Mouse (Mus musculus): ENCODE data around the gene Olfr706. TPM values are rescaled to one million over a fixed set of nuclear protein-coding genes. Genes with fewer than 3 reads are reported as not detected.
"Not testable (repeated sequence)": the region's sequence is repeated elsewhere in the genome, so short reads cannot be mapped to it uniquely, and the experiment has no call there.

The Olfr706 gene
- polyA plus RNA-seq (2016; fragmentation: Nextera tagmentation; extraction: Ambion mirVana): not detected in 2 replicates

DNA sequence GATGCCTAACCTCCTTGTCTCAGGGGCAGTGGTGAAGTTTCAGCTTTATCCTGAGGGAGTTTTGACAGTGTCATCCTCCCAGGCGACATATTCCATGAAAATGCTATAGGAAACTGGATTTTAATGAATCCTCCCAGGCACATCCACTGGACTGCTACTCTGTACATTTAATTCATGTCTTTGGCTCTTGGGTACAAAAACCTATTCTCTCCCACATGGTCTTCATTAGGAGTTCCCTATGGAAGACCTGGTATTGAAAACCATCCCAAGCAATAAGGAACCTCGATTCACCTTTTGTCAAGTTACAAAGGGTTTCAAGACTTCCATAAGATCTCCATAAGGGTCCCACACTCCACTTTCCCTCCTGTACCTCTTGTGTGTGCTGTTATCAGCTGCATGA lies at the start of gene Olfr706:
Gene Olfr706, minus strand, starts transcription at position 101 of the 400 bp plus-strand sequence.
- Histone ChIP-seq H3K27ac (no peak within 1 kb of the TSS), H3K9me3 (replicated peaks) (no peaks in the 10 kb centered on the region), H3K27me3 (no peaks in the 10 kb centered on the region), H3K9ac (no peak within 1 kb of the TSS), H3K4me1 (no peaks in the 10 kb centered on the region), H3K36me3 (no peaks in the 10 kb centered on the region), H3K4me3 (no peak within 1 kb of the TSS), H3K4me2 (replicated peaks) (no peak within 1 kb of the TSS)
- 91% methylated on average over 2 of the region's 2 CpGs for WGBS
- ATAC-seq (ENCODE audit: low FRiP score): no peak

DNA sequence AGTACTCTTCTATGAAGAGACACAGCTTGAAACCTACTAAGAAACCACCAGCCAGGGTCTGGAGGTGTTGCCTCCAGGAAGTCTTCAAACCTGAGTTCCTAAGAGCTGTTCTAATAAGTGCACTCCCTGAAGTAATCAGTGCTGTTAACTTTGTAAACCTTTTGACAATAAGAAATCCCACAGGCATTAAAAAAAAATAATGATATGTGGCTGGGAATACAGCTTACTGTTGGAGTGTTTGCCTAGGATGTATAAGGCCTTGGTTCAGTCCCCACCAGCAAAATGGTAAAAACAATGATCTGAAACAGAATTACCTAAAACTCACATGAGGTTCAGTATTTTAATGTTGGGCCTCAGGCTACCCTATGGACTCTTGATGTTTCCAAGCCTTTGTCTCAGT lies 44.2 kb upstream of the Olfr706 start, which contains the start of gene Olfr709-ps1:
Gene Olfr709-ps1, minus strand, starts transcription at position 101 of the 400 bp plus-strand sequence.
- no peak for ATAC-seq (ENCODE audit: low FRiP score)
- Histone ChIP-seq H3K9me3 (replicated peaks) (no peaks in the 10 kb centered on the region), H3K4me1 (no peaks in the 10 kb centered on the region), H3K4me2 (replicated peaks) (no peak within 1 kb of the TSS), H3K4me3 (no peak within 1 kb of the TSS), H3K36me3 (no peaks in the 10 kb centered on the region), H3K27ac (no peak within 1 kb of the TSS), H3K9ac (no peak within 1 kb of the TSS), H3K27me3 (no peaks in the 10 kb centered on the region)

GRCm38 (mm10) chr7:106920961-106921360 lies 33.0 kb upstream of the Olfr706 start:
- not testable (repeated sequence) for H3K4me3 ChIP-seq; H3K27me3 ChIP-seq; H3K9ac ChIP-seq; ATAC-seq (ENCODE audit: low FRiP score); H3K4me2 ChIP-seq (replicated peaks); H3K36me3 ChIP-seq; H3K27ac ChIP-seq; H3K4me1 ChIP-seq; H3K9me3 ChIP-seq (replicated peaks)
- 89% methylated on average over 7 of the region's 7 CpGs for WGBS

DNA sequence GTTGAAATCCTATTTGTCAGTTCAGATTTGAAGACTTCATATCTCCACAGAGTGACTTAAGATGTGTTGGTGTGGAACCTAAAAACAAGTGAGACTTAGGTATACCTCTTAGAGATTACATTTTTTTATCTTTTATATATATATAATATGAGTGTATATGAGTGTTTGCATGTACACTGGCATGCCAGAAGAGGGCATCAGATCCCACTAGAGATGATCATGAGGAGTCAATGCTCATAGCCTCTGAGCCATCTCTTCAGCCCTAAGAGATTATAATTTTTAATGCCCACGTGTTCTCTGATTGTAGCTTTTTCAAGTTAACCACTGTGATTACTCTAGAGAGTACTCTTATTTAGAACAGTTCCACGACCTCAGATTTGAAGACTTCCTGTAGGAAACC lies 19.7 kb upstream of the Olfr706 start, which contains the start of gene Olfr1532-ps1:
Gene Olfr1532-ps1, plus strand, starts transcription at position 326 of the 400 bp plus-strand sequence.
- no peaks in the 10 kb centered on the region for H3K4me1 ChIP-seq
- no peak for ATAC-seq (ENCODE audit: low FRiP score)
- H3K4me2 ChIP-seq (replicated peaks): no peak within 1 kb of the TSS
- no peaks in the 10 kb centered on the region for H3K36me3 ChIP-seq
- no peak within 1 kb of the TSS for H3K4me3 ChIP-seq
- WGBS: 66% methylated on average over 2 of the region's 2 CpGs
- no peaks in the 10 kb centered on the region for H3K27me3 ChIP-seq
- no peaks in the 10 kb centered on the region; the same call in 1 of the 2 replicates for H3K9me3 ChIP-seq (replicated peaks)
- no peak within 1 kb of the TSS for H3K27ac ChIP-seq
- no peak within 1 kb of the TSS for H3K9ac ChIP-seq

DNA sequence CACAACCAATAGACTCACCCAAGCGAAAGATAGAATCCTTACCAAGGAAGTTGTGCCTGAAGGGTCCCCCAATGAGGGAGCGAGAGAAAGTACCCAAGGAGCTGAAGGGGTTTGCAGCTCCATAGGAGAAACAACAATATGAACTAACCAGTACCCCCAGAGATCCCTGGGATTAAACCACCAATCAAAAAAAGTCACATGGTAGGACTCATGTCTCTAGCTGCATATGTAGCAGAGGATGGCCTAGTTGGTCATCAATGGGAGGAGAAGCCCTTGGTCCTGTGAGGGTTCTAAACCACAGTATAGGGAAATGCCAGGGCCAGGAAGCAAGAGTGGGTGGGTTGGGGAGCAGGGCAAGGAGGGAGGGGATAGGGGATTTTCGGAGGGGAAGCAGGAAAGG lies 13.2 kb upstream of the Olfr706 start, which contains the start of gene Olfr707:
Gene Olfr707, minus strand, starts transcription at position 101 of the 400 bp plus-strand sequence.
- H3K27me3 ChIP-seq; H3K4me2 ChIP-seq (replicated peaks); H3K27ac ChIP-seq; H3K36me3 ChIP-seq; ATAC-seq (ENCODE audit: low FRiP score); H3K9me3 ChIP-seq (replicated peaks); H3K4me3 ChIP-seq; H3K9ac ChIP-seq; H3K4me1 ChIP-seq: not testable (repeated sequence)
- WGBS: 88% methylated on average over 3 of the region's 3 CpGs

DNA sequence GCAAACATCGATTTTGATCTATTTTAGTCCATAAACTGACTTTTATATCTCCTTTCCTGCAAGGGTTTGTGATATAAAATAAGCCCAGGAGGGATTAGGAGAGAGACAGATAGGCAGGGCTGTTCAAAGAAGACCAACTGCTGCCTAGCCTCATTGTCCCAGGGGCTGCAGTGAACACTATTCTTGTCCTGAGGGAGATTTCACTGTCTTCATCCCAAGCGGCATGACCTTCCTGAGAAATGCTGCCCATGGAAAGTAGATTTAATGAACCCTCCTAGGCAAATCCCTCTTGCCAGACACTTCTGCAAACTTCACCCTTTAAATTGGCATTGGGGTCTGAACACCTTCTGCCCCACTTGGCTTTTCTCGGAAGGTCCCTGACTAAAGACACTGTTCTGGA lies 11.2 kb downstream of the Olfr706 start, which contains the start of gene Olfr705:
Gene Olfr705, minus strand, starts transcription at position 101 of the 400 bp plus-strand sequence.
- no peaks in the 10 kb centered on the region for H3K36me3 ChIP-seq
- H3K4me1 ChIP-seq: no peaks in the 10 kb centered on the region
- no peak within 1 kb of the TSS for H3K4me2 ChIP-seq (replicated peaks)
- no peak for ATAC-seq (ENCODE audit: low FRiP score)
- H3K27ac ChIP-seq: no peak within 1 kb of the TSS
- H3K4me3 ChIP-seq: no peak within 1 kb of the TSS
- no peak within 1 kb of the TSS for H3K9ac ChIP-seq
- H3K27me3 ChIP-seq: no peaks in the 10 kb centered on the region
- 84% methylated on average over 3 of the region's 3 CpGs for WGBS
- H3K9me3 ChIP-seq (replicated peaks): no peaks in the 10 kb centered on the region

DNA sequence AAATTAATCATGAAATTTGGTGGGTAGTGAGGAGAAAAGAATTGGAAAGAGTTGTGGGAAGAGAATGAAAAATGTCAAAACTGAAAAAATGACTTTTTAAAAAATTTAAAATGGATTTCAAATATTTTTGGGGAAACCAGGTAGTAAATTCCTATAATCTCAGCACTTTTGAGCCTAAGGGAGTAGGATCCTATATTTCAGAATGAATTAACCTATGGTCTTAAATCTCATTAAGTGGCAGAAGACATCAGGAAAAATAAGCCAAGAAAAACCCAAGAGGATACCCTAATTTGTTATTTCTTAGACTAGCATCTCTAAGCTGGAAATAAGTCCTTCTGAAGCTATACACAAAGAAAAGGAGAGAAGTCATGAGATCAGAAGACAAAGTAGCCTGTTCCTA lies 25.1 kb downstream of the Olfr706 start, which contains the start of gene Olfr704:
Gene Olfr704, plus strand, starts transcription at position 301 of the 400 bp plus-strand sequence.
- Histone ChIP-seq H3K4me3 (no peak within 1 kb of the TSS), H3K4me2 (replicated peaks) (no peak within 1 kb of the TSS)
- ATAC-seq (ENCODE audit: low FRiP score): no peak

DNA sequence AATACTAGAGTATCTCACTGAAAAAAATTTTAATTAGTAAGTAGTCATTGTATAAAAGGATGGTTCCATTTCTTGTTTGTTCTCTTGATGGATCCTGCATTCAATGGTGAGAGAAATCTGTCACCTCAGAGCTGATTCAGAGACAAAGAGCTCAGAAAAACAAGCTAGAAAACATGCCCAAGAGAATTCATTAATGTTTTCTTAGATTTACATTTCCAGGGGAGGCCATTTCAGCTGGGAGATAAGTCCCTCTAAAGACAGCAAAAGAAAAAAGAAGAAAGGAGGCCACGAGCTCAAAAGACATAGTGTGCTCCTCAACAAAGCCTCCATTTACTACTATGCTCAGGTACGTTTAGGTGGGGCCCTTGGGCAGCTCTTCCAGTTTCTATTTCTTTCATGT lies 44.9 kb downstream of the Olfr706 start, which contains the start of gene Olfr703:
Gene Olfr703, plus strand, starts transcription at position 301 of the 400 bp plus-strand sequence.
- Histone ChIP-seq H3K27ac (no peak within 1 kb of the TSS), H3K4me3 (no peak within 1 kb of the TSS), H3K27me3 (no peaks in the 10 kb centered on the region), H3K4me1 (no peaks in the 10 kb centered on the region), H3K36me3 (no peaks in the 10 kb centered on the region), H3K9me3 (replicated peaks) (no peaks in the 10 kb centered on the region), H3K9ac (no peak within 1 kb of the TSS), H3K4me2 (replicated peaks) (no peak within 1 kb of the TSS)
- ATAC-seq (ENCODE audit: low FRiP score): no peak
- whole genome bisulfite sequencing: 63% methylated on average over 2 of the region's 2 CpGs

More for the DNA sequence above, 25.1 kb downstream of the Olfr706 start, which contains the start of gene Olfr704:
- Histone ChIP-seq H3K27me3 (no peaks in the 10 kb centered on the region), H3K9ac (no peak within 1 kb of the TSS), H3K36me3 (no peaks in the 10 kb centered on the region), H3K4me1 (no peaks in the 10 kb centered on the region), H3K27ac (no peak within 1 kb of the TSS), H3K9me3 (replicated peaks) (no peaks in the 10 kb centered on the region)

- Histone ChIP-seq H3K4me1 (no peaks in the 10 kb centered on the region), H3K4me2 (replicated peaks) (no peak within 1 kb of the TSS)
- no peak for ATAC-seq (ENCODE audit: low FRiP score)
These were observed 54.2 kb downstream of the Olfr706 start, which contains the start of gene Olfr702 for GRCm38 (mm10) chr7:106833793-106834192. TSS of gene Olfr702 (minus strand) at chr7:106833893.

More at GRCm38 (mm10) chr7:106833793-106834192, 54.2 kb downstream of the Olfr706 start, which contains the start of gene Olfr702:
- Histone ChIP-seq H3K27me3 (no peaks in the 10 kb centered on the region), H3K9ac (no peak within 1 kb of the TSS), H3K4me3 (no peak within 1 kb of the TSS), H3K27ac (no peak within 1 kb of the TSS), H3K9me3 (replicated peaks) (no peaks in the 10 kb centered on the region), H3K36me3 (no peaks in the 10 kb centered on the region)

Other genes with a start within 250 kb of the Olfr706 start
- gene Olfr693, start 207.6 kb downstream of the Olfr706 start, polyA plus RNA-seq (2016; fragmentation: Nextera tagmentation; extraction: Ambion mirVana): not detected in 2 replicates
- gene Olfr694, start 196.3 kb downstream of the Olfr706 start, polyA plus RNA-seq (2016; fragmentation: Nextera tagmentation; extraction: Ambion mirVana): not detected in 2 replicates
- gene Olfr695, start 171.8 kb downstream of the Olfr706 start, polyA plus RNA-seq (2016; fragmentation: Nextera tagmentation; extraction: Ambion mirVana): not detected in 2 replicates
- gene Olfr697, start 145.7 kb downstream of the Olfr706 start, polyA plus RNA-seq (2016; fragmentation: Nextera tagmentation; extraction: Ambion mirVana): not detected in 2 replicates
- gene Olfr698, start 132.8 kb downstream of the Olfr706 start, polyA plus RNA-seq (2016; fragmentation: Nextera tagmentation; extraction: Ambion mirVana): not detected in 2 replicates
- gene Olfr699, start 95.0 kb downstream of the Olfr706 start, polyA plus RNA-seq (2016; fragmentation: Nextera tagmentation; extraction: Ambion mirVana): not detected in 2 replicates
- not detected in 2 replicates for gene Olfr700, start 79.3 kb downstream of the Olfr706 start, polyA plus RNA-seq (2016; fragmentation: Nextera tagmentation; extraction: Ambion mirVana)
- gene Olfr701, start 74.0 kb downstream of the Olfr706 start, polyA plus RNA-seq (2016; fragmentation: Nextera tagmentation; extraction: Ambion mirVana): not detected in 2 replicates
- gene Olfr702, start 54.3 kb downstream of the Olfr706 start, polyA plus RNA-seq (2016; fragmentation: Nextera tagmentation; extraction: Ambion mirVana): not detected in 2 replicates
- gene Olfr703, start 44.8 kb downstream of the Olfr706 start, polyA plus RNA-seq (2016; fragmentation: Nextera tagmentation; extraction: Ambion mirVana): not detected in 2 replicates
- gene Olfr704, start 25.0 kb downstream of the Olfr706 start, polyA plus RNA-seq (2016; fragmentation: Nextera tagmentation; extraction: Ambion mirVana): not detected in 2 replicates
- gene Olfr705, start 11.3 kb downstream of the Olfr706 start, polyA plus RNA-seq (2016; fragmentation: Nextera tagmentation; extraction: Ambion mirVana): not detected in 2 replicates
- gene Olfr707, start 13.1 kb upstream of the Olfr706 start, polyA plus RNA-seq (2016; fragmentation: Nextera tagmentation; extraction: Ambion mirVana): not detected in 2 replicates
- gene Olfr1532-ps1, start 19.8 kb upstream of the Olfr706 start, polyA plus RNA-seq (2016; fragmentation: Nextera tagmentation; extraction: Ambion mirVana): not detected in 2 replicates
- not detected in 2 replicates for gene Olfr709-ps1, start 44.1 kb upstream of the Olfr706 start, polyA plus RNA-seq (2016; fragmentation: Nextera tagmentation; extraction: Ambion mirVana)
- gene Olfr710, start 60.1 kb upstream of the Olfr706 start, polyA plus RNA-seq (2016; fragmentation: Nextera tagmentation; extraction: Ambion mirVana): not detected in 2 replicates
- gene Olfr6, start 75.8 kb upstream of the Olfr706 start, polyA plus RNA-seq (2016; fragmentation: Nextera tagmentation; extraction: Ambion mirVana): not detected in 2 replicates
- not detected in 2 replicates for gene Olfr711, start 87.3 kb upstream of the Olfr706 start, polyA plus RNA-seq (2016; fragmentation: Nextera tagmentation; extraction: Ambion mirVana)
- gene Olfr2, start 117.9 kb upstream of the Olfr706 start, polyA plus RNA-seq (2016; fragmentation: Nextera tagmentation; extraction: Ambion mirVana): not detected in 2 replicates
- not detected in 2 replicates for gene Olfr713, start 143.0 kb upstream of the Olfr706 start, polyA plus RNA-seq (2016; fragmentation: Nextera tagmentation; extraction: Ambion mirVana)
- gene Olfr714, start 182.8 kb upstream of the Olfr706 start, polyA plus RNA-seq (2016; fragmentation: Nextera tagmentation; extraction: Ambion mirVana): not detected in 2 replicates
- gene Olfr17, start 205.1 kb upstream of the Olfr706 start, polyA plus RNA-seq (2016; fragmentation: Nextera tagmentation; extraction: Ambion mirVana): not detected in 2 replicates
- gene Olfr715b, start 222.2 kb upstream of the Olfr706 start, polyA plus RNA-seq (2016; fragmentation: Nextera tagmentation; extraction: Ambion mirVana): not detected in 2 replicates
- gene Olfr715, start 242.9 kb upstream of the Olfr706 start, polyA plus RNA-seq (2016; fragmentation: Nextera tagmentation; extraction: Ambion mirVana): not detected in 2 replicates

Data from hindbrain, embryonic 12.5 days (tissue).